Mouse (Mus musculus): Measurements from ENCODE around the gene Msh2. TPM values are rescaled to one million over a fixed set of nuclear protein-coding genes. Genes with fewer than 3 reads are reported as not detected.
"Not testable (repeated sequence)": the region's sequence is repeated elsewhere in the genome, so short reads cannot be mapped to it uniquely, and the experiment has no call there.

The Msh2 gene
- 10 to 100 TPM in 1 of 2 experiments, 1 to 10 TPM in 1; 9.9 to 10.7 TPM for total RNA-seq (2021)
- long read RNA-seq, experiment 1, transcript Msh2-201 (16 exons, 3,283 nt), result major isoform, 12 of 14 reads
- long read RNA-seq, experiment 1, partial matches to known transcripts, result 2 of 14 reads
- long read RNA-seq, experiment 1, other reads (novel, unspliced or antisense), result 0 of 14 reads
- long read RNA-seq, experiment 2, transcript Msh2-201 (16 exons, 3,283 nt), result major isoform, 11 of 15 reads
- long read RNA-seq, experiment 2, partial matches to known transcripts, result 2 of 15 reads
- long read RNA-seq, experiment 2, other reads (novel, unspliced or antisense), result 2 of 15 reads

GRCm38 (mm10) chr17:87671890-87672660 is at the start of gene Msh2:
TSS of gene Msh2 (plus strand) at chr17:87672330.
- peak; percentile 98 for DNase-seq
- intact Hi-C loops (cut with DNase I; ENCODE audit: low total_unique reads), result no loop called here

- intact Hi-C loops (cut with DNase I; ENCODE audit: low total_unique reads), result no loop called here
- DNase-seq, result no peak
Measured at GRCm38 (mm10) chr17:87625510-87626086, 46.5 kb upstream of the Msh2 start.

- intact Hi-C loops (cut with DNase I; ENCODE audit: low total_unique reads), result no loop called here
- DNase-seq, result no peak
Measured at GRCm38 (mm10) chr17:87628144-87628543, 44.0 kb upstream of the Msh2 start.

- intact Hi-C loops (cut with DNase I; ENCODE audit: low total_unique reads), result no loop called here
- no peak for DNase-seq
Measured at GRCm38 (mm10) chr17:87628706-87629105, 43.4 kb upstream of the Msh2 start.

GRCm38 (mm10) chr17:87637056-87637389 is 35.1 kb upstream of the Msh2 start:
- DNase-seq, result no peak
- intact Hi-C loops (cut with DNase I; ENCODE audit: low total_unique reads), result no loop called here

GRCm38 (mm10) chr17:87639242-87639641 is 32.9 kb upstream of the Msh2 start:
- no peak for DNase-seq
- intact Hi-C loops (cut with DNase I; ENCODE audit: low total_unique reads), result no loop called here

GRCm38 (mm10) chr17:87640272-87640671 is 31.9 kb upstream of the Msh2 start:
- DNase-seq, result no peak
- intact Hi-C loops (cut with DNase I; ENCODE audit: low total_unique reads), result no loop called here

- no peak for DNase-seq
- intact Hi-C loops (cut with DNase I; ENCODE audit: low total_unique reads), result no loop called here
Measured at GRCm38 (mm10) chr17:87641006-87641405, 31.1 kb upstream of the Msh2 start.

- intact Hi-C loops (cut with DNase I; ENCODE audit: low total_unique reads), result no loop called here
- no peak for DNase-seq
Measured at GRCm38 (mm10) chr17:87642744-87643143, 29.4 kb upstream of the Msh2 start.

GRCm38 (mm10) chr17:87655616-87656015 is 16.5 kb upstream of the Msh2 start:
- DNase-seq; intact Hi-C loops (cut with DNase I; ENCODE audit: low total_unique reads): not testable (repeated sequence)

GRCm38 (mm10) chr17:87661958-87662573 is 10.1 kb upstream of the Msh2 start:
- intact Hi-C loops (cut with DNase I; ENCODE audit: low total_unique reads), result loop anchor here (10.0 kb wide), 2 partner anchors 57 to 347 kb away; no protein-coding TSS in a partner anchor
- DNase-seq, result not testable (repeated sequence)

- intact Hi-C loops (cut with DNase I; ENCODE audit: low total_unique reads), result loop anchor here (10.0 kb wide), 2 partner anchors 59 to 349 kb away; no protein-coding TSS in a partner anchor
- no peak for DNase-seq
Measured at GRCm38 (mm10) chr17:87664238-87664637, 7.9 kb upstream of the Msh2 start.

- DNase-seq, result peak; percentile 37
- intact Hi-C loops (cut with DNase I; ENCODE audit: low total_unique reads), result loop anchor here (10.0 kb wide), 2 partner anchors 60 to 350 kb away; no protein-coding TSS in a partner anchor
Measured at GRCm38 (mm10) chr17:87665066-87665822, 6.9 kb upstream of the Msh2 start.

GRCm38 (mm10) chr17:87672677-87673286 is 652 bp downstream of the Msh2 start:
- DNase-seq, result peak; percentile 43
- intact Hi-C loops (cut with DNase I; ENCODE audit: low total_unique reads), result no loop called here

- DNase-seq; intact Hi-C loops (cut with DNase I; ENCODE audit: low total_unique reads): not testable (repeated sequence)
Measured at GRCm38 (mm10) chr17:87676916-87677474, 4.9 kb downstream of the Msh2 start.

GRCm38 (mm10) chr17:87677656-87678055 is 5.5 kb downstream of the Msh2 start:
- intact Hi-C loops (cut with DNase I; ENCODE audit: low total_unique reads), result no loop called here
- DNase-seq, result no peak

- no peak for DNase-seq
- intact Hi-C loops (cut with DNase I; ENCODE audit: low total_unique reads), result no loop called here
Measured at GRCm38 (mm10) chr17:87689217-87689616, 17.1 kb downstream of the Msh2 start.

- DNase-seq, result peak; percentile 58
- intact Hi-C loops (cut with DNase I; ENCODE audit: low total_unique reads), result loop anchor here (2.0 kb wide), 1 partner anchor 257 kb away; no protein-coding TSS in a partner anchor
Measured at GRCm38 (mm10) chr17:87691958-87692357, 19.8 kb downstream of the Msh2 start.
